Mouse (Mus musculus): ENCODE results near the gene Aadac. TPM values are rescaled to one million over a fixed set of nuclear protein-coding genes. Genes with fewer than 3 reads are reported as not detected.

Gene Aadac
- polyA plus RNA-seq (2014; fragmentation: Illumina TruSeq; extraction: RNeasy Lipid Tissue Mini Kit (QIAGEN cat#74804); ENCODE audit: insufficient read depth, low read depth, low replicate concordance): 0.19 TPM

DNA sequence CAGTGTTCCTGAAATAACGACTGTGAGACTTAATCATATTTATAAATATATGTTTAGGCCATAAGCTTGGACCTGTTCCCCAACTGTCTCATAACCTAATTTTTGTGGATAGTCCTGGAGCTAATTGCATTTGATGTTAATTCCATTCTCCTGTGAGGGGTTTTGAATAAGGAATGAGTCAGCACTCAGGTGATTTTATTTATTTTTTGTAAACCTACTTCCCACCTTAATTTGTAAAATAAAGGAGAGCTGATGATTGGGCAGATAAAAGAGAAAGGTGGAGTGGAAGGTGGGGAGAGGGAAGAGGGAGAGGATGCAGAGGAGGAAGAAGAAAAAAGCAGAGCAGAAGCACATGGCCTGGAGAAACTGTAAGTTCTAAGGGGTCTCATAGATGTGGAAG, at the start of gene Aadac:
Aadac (plus strand) TSS at position 301 of the 400 bp plus-strand sequence.

DNA sequence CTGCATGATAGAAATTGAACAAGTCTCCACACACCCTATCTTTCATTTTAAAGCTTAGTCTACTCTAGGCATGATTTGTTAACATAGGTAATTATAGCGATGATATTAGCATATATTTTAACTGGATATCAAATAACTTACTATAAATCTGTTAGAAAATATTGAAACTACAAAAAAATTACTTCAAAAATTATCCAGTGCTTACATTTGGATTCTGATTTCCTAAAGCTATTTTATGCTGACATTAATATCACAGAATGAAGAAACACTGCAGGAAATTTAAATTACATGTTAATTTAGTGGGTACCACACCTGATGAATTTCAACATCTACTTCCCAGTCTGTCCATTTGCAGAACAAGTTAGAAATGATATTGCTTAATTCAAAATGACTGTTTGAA, 19.1 kb upstream of the Aadac start, which contains the start of gene Aadacl2:
Aadacl2 (plus strand) TSS at position 301 of the 400 bp plus-strand sequence.

DNA sequence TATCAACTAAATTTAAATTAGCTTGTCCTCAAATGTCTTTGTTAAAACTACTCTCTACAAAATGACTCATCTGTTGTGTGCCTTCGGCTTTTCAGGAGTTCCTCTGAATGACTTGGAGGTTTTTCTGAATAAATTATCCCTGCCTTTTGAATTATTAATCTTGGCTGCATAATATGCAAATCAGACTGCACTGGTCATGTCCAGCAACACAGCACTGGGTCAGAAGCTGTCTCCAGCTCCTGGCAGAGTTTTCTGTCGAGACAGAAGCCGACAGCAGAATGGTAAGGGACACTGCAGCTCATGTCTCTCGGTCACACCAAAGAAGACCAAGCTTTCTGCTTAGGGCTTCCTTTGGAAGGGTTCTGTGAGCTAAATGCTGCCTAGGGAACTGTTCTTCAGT, 56.1 kb downstream of the Aadac start, which contains the start of gene Sucnr1:
Sucnr1 (plus strand) TSS at position 222 of the 400 bp plus-strand sequence.

Other genes starting within 250 kb of the Aadac start
- not detected for gene Gm8298, start 164.7 kb upstream of the Aadac start, polyA plus RNA-seq (2014; fragmentation: Illumina TruSeq; extraction: RNeasy Lipid Tissue Mini Kit (QIAGEN cat#74804); ENCODE audit: insufficient read depth, low read depth, low replicate concordance)
- not detected for gene C130079G13Rik, start 100.5 kb upstream of the Aadac start, polyA plus RNA-seq (2014; fragmentation: Illumina TruSeq; extraction: RNeasy Lipid Tissue Mini Kit (QIAGEN cat#74804); ENCODE audit: insufficient read depth, low read depth, low replicate concordance)
- not detected for gene Aadacl2, start 19.0 kb upstream of the Aadac start, polyA plus RNA-seq (2014; fragmentation: Illumina TruSeq; extraction: RNeasy Lipid Tissue Mini Kit (QIAGEN cat#74804); ENCODE audit: insufficient read depth, low read depth, low replicate concordance)
- 0.59 TPM for gene Sucnr1, start 56.2 kb downstream of the Aadac start, polyA plus RNA-seq (2014; fragmentation: Illumina TruSeq; extraction: RNeasy Lipid Tissue Mini Kit (QIAGEN cat#74804); ENCODE audit: insufficient read depth, low read depth, low replicate concordance)